Mouse (Mus musculus) brain, embryonic 14.5 days (tissue): ENCODE measurements at regions not wholly inside any gene's neighbourhood (a gene's known extent, or its start where the extent isn't known, plus 50 kb on each side); places are given as distances from the start of the nearest gene placed in this dataset.

Experiments
- CTCF ChIP-seq: fragments of 200-500 bp; IDR thresholded peaks from 2 replicates; pipeline ENCODE4 v1.5.1; 2012; ENCODE audit warnings: inconsistent platforms, mild to moderate bottlenecking, moderate library complexity, borderline replicate concordance; ENCODE audit not compliant: insufficient read depth, insufficient read length; ENCODE audit errors: extremely low read depth
- POLR2A ChIP-seq: fragments of 200-500 bp; IDR thresholded peaks from 2 replicates; pipeline ENCODE4 v1.6.1; 2012; ENCODE audit warnings: mild to moderate bottlenecking, inconsistent platforms, borderline replicate concordance; ENCODE audit not compliant: poor library complexity, insufficient read depth, insufficient read length, severe bottlenecking; ENCODE audit errors: extremely low read depth

DNA sequence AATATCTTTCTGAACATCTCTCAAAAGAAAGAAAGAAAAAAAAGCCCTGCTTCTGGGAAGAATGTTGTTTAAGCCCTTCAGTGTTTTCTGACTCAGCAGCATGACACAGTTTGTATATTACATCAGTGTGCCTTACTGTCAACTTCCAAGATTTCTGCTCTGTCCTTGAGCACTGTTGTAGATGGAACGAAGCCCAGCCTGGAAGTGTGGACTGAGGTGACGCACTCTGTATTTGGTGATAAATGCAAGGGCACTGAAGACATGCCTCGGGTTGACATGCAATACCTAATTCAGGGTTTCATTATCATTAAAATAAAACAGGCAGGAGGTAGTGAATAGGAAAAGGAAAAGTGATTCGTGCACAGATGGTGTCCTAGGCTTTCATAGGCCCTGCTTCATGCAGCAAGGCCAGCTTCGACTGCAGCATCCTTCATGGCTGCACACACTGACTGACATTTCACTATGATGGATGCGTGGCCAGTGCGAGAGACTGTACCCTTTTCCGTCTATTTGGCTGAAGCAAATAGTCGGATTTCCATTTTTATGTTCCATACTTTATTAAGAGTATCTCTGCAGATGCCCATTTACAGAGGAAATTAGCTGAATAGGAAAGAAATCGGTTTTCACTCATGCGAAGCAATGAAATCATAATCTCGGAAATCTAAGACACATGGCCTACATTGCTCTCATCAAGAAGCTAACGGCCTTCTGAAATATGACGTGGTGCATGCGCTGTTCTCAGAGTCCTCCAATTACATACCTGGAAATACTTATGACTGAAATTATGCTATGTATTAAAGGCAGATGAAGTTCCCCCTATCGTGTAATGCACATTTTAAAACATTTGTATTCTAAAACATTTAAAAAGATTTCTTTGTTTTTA is 400.7 kb upstream of the Nr5a2 start:
- TF ChIP-seq POLR2A = no peak
- no peak for TF ChIP-seq CTCF
